Mouse (Mus musculus): Measurements from ENCODE around the gene Eif4e2. TPM values are rescaled to one million over a fixed set of nuclear protein-coding genes. Genes with fewer than 3 reads are reported as not detected.
A peak's percentile ranks its signal among the peaks of the same experiment; 100 is the strongest.

The Eif4e2 gene
- polyA plus RNA-seq, 1 experiment from 2014 or later, result 101 TPM

GRCm38 (mm10) chr1:87245929-87246815, 32.5 kb downstream of the Eif4e2 start:
- Histone ChIP-seq H3K4me1 (ENCODE audit: control insufficient read depth in 2 of 2, insufficient read depth in 2 of 2, low read length in 2 of 2) (no peaks in the 10 kb centered on the region), H3K9ac (ENCODE audit: low read length) (no peak overlapping the region), H3K9me3 (ENCODE audit: control insufficient read depth, low read length) (no peaks in the 10 kb centered on the region), H3K4me3 (ENCODE audit: control insufficient read depth in 1 of 2, insufficient read depth in 1 of 2, low read depth in 1 of 2, low read length in 2 of 2) (no peak overlapping the region), H3K4me2 (ENCODE audit: low read length) (peak overlapping the region; percentile 35; the same call in 1 of the 2 replicates), H3K27me3 (ENCODE audit: control insufficient read depth, insufficient read depth, low read length) (no peaks in the 10 kb centered on the region), H3K36me3 (ENCODE audit: control insufficient read depth, insufficient read depth, low read length) (no peaks in the 10 kb centered on the region), H3K27ac (replicated peaks in 1 of 2; ENCODE audit: control insufficient read depth in 1 of 2, insufficient read depth in 1 of 2, low read depth in 2 of 2, low read length in 2 of 2) (no peak overlapping the region)
- 26% methylated on average over 22 of the region's 22 CpGs for WGBS
- ATAC-seq (ENCODE audit: insufficient number of reproducible peaks, insufficient read depth, low FRiP score, low read depth), result no peak

GRCm38 (mm10) chr1:87252040-87252609, 38.4 kb downstream of the Eif4e2 start:
- H3K27me3 ChIP-seq (ENCODE audit: control insufficient read depth, insufficient read depth, low read length), result peaks cover 3% of the 10 kb centered on the region; the same call in 1 of the 2 replicates
- ATAC-seq (ENCODE audit: insufficient number of reproducible peaks, insufficient read depth, low FRiP score, low read depth), result no peak
- H3K27ac ChIP-seq (replicated peaks in 1 of 2; ENCODE audit: control insufficient read depth in 1 of 2, insufficient read depth in 1 of 2, low read depth in 2 of 2, low read length in 2 of 2), result no peak overlapping the region
- WGBS, result 56% methylated on average over 5 of the region's 5 CpGs
- H3K4me3 ChIP-seq (ENCODE audit: control insufficient read depth in 1 of 2, insufficient read depth in 1 of 2, low read depth in 1 of 2, low read length in 2 of 2), result no peak overlapping the region
- H3K36me3 ChIP-seq (ENCODE audit: control insufficient read depth, insufficient read depth, low read length), result no peaks in the 10 kb centered on the region
- H3K4me1 ChIP-seq (ENCODE audit: control insufficient read depth in 2 of 2, insufficient read depth in 2 of 2, low read length in 2 of 2), result no peaks in the 10 kb centered on the region
- H3K9me3 ChIP-seq (ENCODE audit: control insufficient read depth, low read length), result no peaks in the 10 kb centered on the region
- no peak overlapping the region for H3K9ac ChIP-seq (ENCODE audit: low read length)
- no peak overlapping the region for H3K4me2 ChIP-seq (ENCODE audit: low read length)

GRCm38 (mm10) chr1:87255173-87255572, 41.5 kb downstream of the Eif4e2 start:
- Histone ChIP-seq H3K9me3 (ENCODE audit: control insufficient read depth, low read length) (no peaks in the 10 kb centered on the region), H3K4me1 (ENCODE audit: control insufficient read depth in 2 of 2, insufficient read depth in 2 of 2, low read length in 2 of 2) (no peaks in the 10 kb centered on the region), H3K36me3 (ENCODE audit: control insufficient read depth, insufficient read depth, low read length) (no peaks in the 10 kb centered on the region), H3K4me3 (ENCODE audit: control insufficient read depth in 1 of 2, insufficient read depth in 1 of 2, low read depth in 1 of 2, low read length in 2 of 2) (no peak overlapping the region), H3K9ac (ENCODE audit: low read length) (no peak overlapping the region), H3K27me3 (ENCODE audit: control insufficient read depth, insufficient read depth, low read length) (peaks cover 19% of the 10 kb centered on the region), H3K27ac (replicated peaks in 1 of 2; ENCODE audit: control insufficient read depth in 1 of 2, insufficient read depth in 1 of 2, low read depth in 2 of 2, low read length in 2 of 2) (no peak overlapping the region), H3K4me2 (ENCODE audit: low read length) (no peak overlapping the region)
- ATAC-seq (ENCODE audit: insufficient number of reproducible peaks, insufficient read depth, low FRiP score, low read depth), result no peak
- WGBS, result 56% methylated on average over 4 of the region's 4 CpGs

GRCm38 (mm10) chr1:87257691-87258090, 44.0 kb downstream of the Eif4e2 start:
- H3K9me3 ChIP-seq (ENCODE audit: control insufficient read depth, low read length), result no peaks in the 10 kb centered on the region
- no peak overlapping the region for H3K9ac ChIP-seq (ENCODE audit: low read length)
- no peak for ATAC-seq (ENCODE audit: insufficient number of reproducible peaks, insufficient read depth, low FRiP score, low read depth)
- peaks cover 37% of the 10 kb centered on the region for H3K27me3 ChIP-seq (ENCODE audit: control insufficient read depth, insufficient read depth, low read length)
- no peak overlapping the region for H3K27ac ChIP-seq (replicated peaks in 1 of 2; ENCODE audit: control insufficient read depth in 1 of 2, insufficient read depth in 1 of 2, low read depth in 2 of 2, low read length in 2 of 2)
- no peaks in the 10 kb centered on the region for H3K36me3 ChIP-seq (ENCODE audit: control insufficient read depth, insufficient read depth, low read length)
- 22% methylated on average over 11 of the region's 11 CpGs for WGBS
- H3K4me3 ChIP-seq (ENCODE audit: control insufficient read depth in 1 of 2, insufficient read depth in 1 of 2, low read depth in 1 of 2, low read length in 2 of 2), result no peak overlapping the region
- H3K4me2 ChIP-seq (ENCODE audit: low read length), result no peak overlapping the region
- no peaks in the 10 kb centered on the region for H3K4me1 ChIP-seq (ENCODE audit: control insufficient read depth in 2 of 2, insufficient read depth in 2 of 2, low read length in 2 of 2)

- Histone ChIP-seq H3K27me3 (ENCODE audit: control insufficient read depth, insufficient read depth, low read length) (peaks cover 42% of the 10 kb centered on the region), H3K27ac (replicated peaks in 1 of 2; ENCODE audit: control insufficient read depth in 1 of 2, insufficient read depth in 1 of 2, low read depth in 2 of 2, low read length in 2 of 2) (no peak overlapping the region), H3K4me3 (ENCODE audit: control insufficient read depth in 1 of 2, insufficient read depth in 1 of 2, low read depth in 1 of 2, low read length in 2 of 2) (no peak overlapping the region), H3K4me2 (ENCODE audit: low read length) (0 out of 2 replicates have a peak overlapping the region, but pooled peaks have one; percentile 34), H3K9ac (ENCODE audit: low read length) (no peak overlapping the region), H3K36me3 (ENCODE audit: control insufficient read depth, insufficient read depth, low read length) (no peaks in the 10 kb centered on the region), H3K9me3 (ENCODE audit: control insufficient read depth, low read length) (no peaks in the 10 kb centered on the region), H3K4me1 (ENCODE audit: control insufficient read depth in 2 of 2, insufficient read depth in 2 of 2, low read length in 2 of 2) (no peaks in the 10 kb centered on the region)
- no peak for ATAC-seq (ENCODE audit: insufficient number of reproducible peaks, insufficient read depth, low FRiP score, low read depth)
- WGBS, result 3% methylated on average over 14 of the region's 14 CpGs
Observed at GRCm38 (mm10) chr1:87258484-87258883, 44.8 kb downstream of the Eif4e2 start.

GRCm38 (mm10) chr1:87259316-87259715, 45.6 kb downstream of the Eif4e2 start:
- no peaks in the 10 kb centered on the region for H3K36me3 ChIP-seq (ENCODE audit: control insufficient read depth, insufficient read depth, low read length)
- no peaks in the 10 kb centered on the region for H3K9me3 ChIP-seq (ENCODE audit: control insufficient read depth, low read length)
- H3K4me1 ChIP-seq (ENCODE audit: control insufficient read depth in 2 of 2, insufficient read depth in 2 of 2, low read length in 2 of 2), result peaks cover 3 to 6% of the 10 kb centered on the region in 2 experiments; a peak in 3 of 4 replicates
- H3K27ac ChIP-seq (replicated peaks in 1 of 2; ENCODE audit: control insufficient read depth in 1 of 2, insufficient read depth in 1 of 2, low read depth in 2 of 2, low read length in 2 of 2), result no peak overlapping the region
- no peak overlapping the region for H3K4me3 ChIP-seq (ENCODE audit: control insufficient read depth in 1 of 2, insufficient read depth in 1 of 2, low read depth in 1 of 2, low read length in 2 of 2)
- H3K4me2 ChIP-seq (ENCODE audit: low read length), result no peak overlapping the region
- WGBS, result 62% methylated on average over 2 of the region's 2 CpGs
- H3K9ac ChIP-seq (ENCODE audit: low read length), result no peak overlapping the region
- ATAC-seq (ENCODE audit: insufficient number of reproducible peaks, insufficient read depth, low FRiP score, low read depth), result no peak
- peaks cover 50% of the 10 kb centered on the region for H3K27me3 ChIP-seq (ENCODE audit: control insufficient read depth, insufficient read depth, low read length)

GRCm38 (mm10) chr1:87263257-87263656, 49.5 kb downstream of the Eif4e2 start:
- Histone ChIP-seq H3K27ac (replicated peaks in 1 of 2; ENCODE audit: control insufficient read depth in 1 of 2, insufficient read depth in 1 of 2, low read depth in 2 of 2, low read length in 2 of 2) (no peak overlapping the region), H3K9ac (ENCODE audit: low read length) (no peak overlapping the region), H3K4me1 (ENCODE audit: control insufficient read depth in 2 of 2, insufficient read depth in 2 of 2, low read length in 2 of 2) (peaks cover 11 to 21% of the 10 kb centered on the region in 2 experiments), H3K4me2 (ENCODE audit: low read length) (no peak overlapping the region), H3K36me3 (ENCODE audit: control insufficient read depth, insufficient read depth, low read length) (no peaks in the 10 kb centered on the region), H3K4me3 (ENCODE audit: control insufficient read depth in 1 of 2, insufficient read depth in 1 of 2, low read depth in 1 of 2, low read length in 2 of 2) (no peak overlapping the region), H3K9me3 (ENCODE audit: control insufficient read depth, low read length) (no peaks in the 10 kb centered on the region), H3K27me3 (ENCODE audit: control insufficient read depth, insufficient read depth, low read length) (peaks cover 71% of the 10 kb centered on the region)
- WGBS, result 6% methylated on average over 9 of the region's 9 CpGs
- no peak for ATAC-seq (ENCODE audit: insufficient number of reproducible peaks, insufficient read depth, low FRiP score, low read depth)
